Comparison of ENCODE assay signal across 10 mouse cellular contexts in genomic region chr4:140100141-140100540, GRCm38 (mm10).
DNase-seq lines count a peak whose midpoint lies in the region; ATAC-seq lines count a peak whose summit lies in the region.
"Had no signal": no experiment of that assay in that cellular context is flagged by ENCODE, and none has a peak within 500 bp of the region (broad histone marks: within the 10 kb centered on the region; RNA-seq: fewer than 3 reads in every experiment).

No protein-coding gene starts in this region.

- no peak overlapping the region for H3K4me3 ChIP-seq in forebrain, embryonic 10.5 days
- H3K4me3 ChIP-seq in forebrain, embryonic 16.5 days (replicated peaks; ENCODE audit: low read length) = no peak overlapping the region
- H3K4me3 ChIP-seq in hindbrain, embryonic 12.5 days = no peak overlapping the region
- H3K4me3 ChIP-seq in limb, embryonic 10.5 days = no peak overlapping the region
- H3K4me3 ChIP-seq: limb, embryonic 15.5 days had no signal

- no peak overlapping the region for H3K9ac ChIP-seq in forebrain, embryonic 16.5 days (replicated peaks; ENCODE audit: low read depth, low read length)
- no peak overlapping the region for H3K9ac ChIP-seq in hindbrain, embryonic 12.5 days
- H3K9ac ChIP-seq: limb, embryonic 15.5 days had no signal

- no peak for ATAC-seq in forebrain, embryonic 16.5 days
- 0 out of 2 replicates have a peak, but pooled peaks have one; percentile 11 for ATAC-seq in hindbrain, embryonic 12.5 days (ENCODE audit: low FRiP score)

- H3K9me3 ChIP-seq in forebrain, embryonic 10.5 days = no peaks in the 10 kb centered on the region
- H3K9me3 ChIP-seq in forebrain, embryonic 16.5 days (ENCODE audit: control insufficient read depth, low read length) = no peaks in the 10 kb centered on the region
- no peaks in the 10 kb centered on the region for H3K9me3 ChIP-seq in hindbrain, embryonic 12.5 days (replicated peaks)
- H3K9me3 ChIP-seq in limb, embryonic 10.5 days (replicated peaks) = no peaks in the 10 kb centered on the region
- H3K9me3 ChIP-seq: limb, embryonic 15.5 days had no signal

- H3K4me2 ChIP-seq in forebrain, embryonic 16.5 days (ENCODE audit: low read length) = no peak overlapping the region
- no peak overlapping the region for H3K4me2 ChIP-seq in hindbrain, embryonic 12.5 days (replicated peaks)
- H3K4me2 ChIP-seq: limb, embryonic 15.5 days had no signal

- 66% methylated on average over 1 of the region's 1 CpGs for WGBS in forebrain, embryonic 10.5 days
- 50% methylated on average over 1 of the region's 1 CpGs for WGBS in forebrain, embryonic 16.5 days
- WGBS in hindbrain, embryonic 12.5 days = 36% methylated on average over 1 of the region's 1 CpGs
- 89% methylated on average over 1 of the region's 1 CpGs for WGBS in limb, embryonic 10.5 days

- DNase-seq in forebrain, embryonic 10.5 days (ENCODE audit: extremely low spot score, low spot score) = no peak
- peak; percentile 27 for DNase-seq in lung, postnatal 10 days
- DNase-seq in lung, postnatal 36 days = no peak
- DNase-seq in retina, embryonic 14.5 days (ENCODE audit: low spot score) = peak; percentile 74
- DNase-seq in limb, embryonic 10.5 days (ENCODE audit: low spot score) = no peak
- no peak for DNase-seq in spleen, postnatal 14 days (ENCODE audit: low spot score in 2 of 2)

- H3K36me3 ChIP-seq in forebrain, embryonic 10.5 days (replicated peaks) = no peaks in the 10 kb centered on the region
- H3K36me3 ChIP-seq in forebrain, embryonic 16.5 days (ENCODE audit: control insufficient read depth, insufficient read depth) = no peaks in the 10 kb centered on the region
- no peaks in the 10 kb centered on the region for H3K36me3 ChIP-seq in hindbrain, embryonic 12.5 days
- no peaks in the 10 kb centered on the region for H3K36me3 ChIP-seq in limb, embryonic 10.5 days
- H3K36me3 ChIP-seq: G1E; limb, embryonic 15.5 days had no signal

- peaks cover 50% of the 10 kb centered on the region for H3K27me3 ChIP-seq in forebrain, embryonic 10.5 days (ENCODE audit: poor library complexity, severe bottlenecking)
- H3K27me3 ChIP-seq in forebrain, embryonic 16.5 days (replicated peaks; ENCODE audit: control insufficient read depth, insufficient read depth, low read length) = no peaks in the 10 kb centered on the region
- H3K27me3 ChIP-seq in hindbrain, embryonic 12.5 days = 0 out of 2 replicates have a peak, but pooled peaks cover 3% of the 10 kb centered on the region
- peaks cover 35% of the 10 kb centered on the region for H3K27me3 ChIP-seq in limb, embryonic 10.5 days (ENCODE audit: low read depth, poor library complexity, severe bottlenecking)

- peak overlapping the region; percentile 44; the same call in 1 of the 2 replicates for H3K27ac ChIP-seq in forebrain, embryonic 10.5 days
- no peak overlapping the region for H3K27ac ChIP-seq in forebrain, embryonic 16.5 days (ENCODE audit: low read length)
- peak overlapping the region; percentile 64; the same call in 1 of the 2 replicates for H3K27ac ChIP-seq in hindbrain, embryonic 12.5 days
- H3K27ac ChIP-seq in limb, embryonic 10.5 days = no peak overlapping the region
- H3K27ac ChIP-seq: limb, embryonic 15.5 days had no signal

- peaks cover 40% of the 10 kb centered on the region for H3K4me1 ChIP-seq in forebrain, embryonic 10.5 days
- H3K4me1 ChIP-seq in forebrain, embryonic 16.5 days (replicated peaks; ENCODE audit: control insufficient read depth, insufficient read depth, low read length) = peaks cover 33% of the 10 kb centered on the region
- peaks cover 47% of the 10 kb centered on the region for H3K4me1 ChIP-seq in hindbrain, embryonic 12.5 days
- peaks cover 15% of the 10 kb centered on the region for H3K4me1 ChIP-seq in limb, embryonic 10.5 days

Comparison
In these comparisons a context has a peak if more than half of its experiments do, and no peak if none do; other contexts are left out.
1. DNase-seq: peak in lung, postnatal 10 days (single experiment) and retina, embryonic 14.5 days (single experiment); none in forebrain, embryonic 10.5 days (single experiment), lung, postnatal 36 days (single experiment), limb, embryonic 10.5 days (single experiment) and spleen, postnatal 14 days (0 of 2).
2. H3K27ac ChIP-seq: peak in forebrain, embryonic 10.5 days (single experiment) and hindbrain, embryonic 12.5 days (single experiment); none in forebrain, embryonic 16.5 days (single experiment) and limb, embryonic 10.5 days (single experiment).